Mouse (Mus musculus): ENCODE data around the gene Kpna6.
"Not testable (repeated sequence)": the region's sequence is repeated elsewhere in the genome, so short reads cannot be mapped to it uniquely, and the experiment has no call there.

Gene Kpna6

GRCm38 (mm10) chr4:129672083-129672877, at the start of gene Kpna6:
Kpna6 (minus strand) TSS chr4:129672767.
- peak; percentile 70 for DNase-seq (ENCODE audit: low read depth, low spot score)

- no peak for DNase-seq (ENCODE audit: low read depth, low spot score)
Measured at GRCm38 (mm10) chr4:129716310-129716709, 43.7 kb upstream of the Kpna6 start.

- DNase-seq (ENCODE audit: low read depth, low spot score): no peak
Measured at GRCm38 (mm10) chr4:129709486-129710129, 37.0 kb upstream of the Kpna6 start.

GRCm38 (mm10) chr4:129706750-129707149, 34.2 kb upstream of the Kpna6 start:
- DNase-seq (ENCODE audit: low read depth, low spot score): no peak

- DNase-seq (ENCODE audit: low read depth, low spot score): no peak
Measured at GRCm38 (mm10) chr4:129702454-129702853, 29.9 kb upstream of the Kpna6 start.

GRCm38 (mm10) chr4:129701503-129702377, 29.2 kb upstream of the Kpna6 start:
- peak; percentile 66 for DNase-seq (ENCODE audit: low read depth, low spot score)

GRCm38 (mm10) chr4:129700661-129701060, 28.1 kb upstream of the Kpna6 start:
- not testable (repeated sequence) for DNase-seq (ENCODE audit: low read depth, low spot score)

GRCm38 (mm10) chr4:129700216-129700615, 27.6 kb upstream of the Kpna6 start:
- no peak for DNase-seq (ENCODE audit: low read depth, low spot score)

GRCm38 (mm10) chr4:129697191-129697590, 24.6 kb upstream of the Kpna6 start:
- no peak for DNase-seq (ENCODE audit: low read depth, low spot score)

GRCm38 (mm10) chr4:129696158-129696985, 23.8 kb upstream of the Kpna6 start, which contains the start of gene Tmem39b:
Tmem39b (minus strand) TSS chr4:129696838.
- peak; percentile 76 for DNase-seq (ENCODE audit: low read depth, low spot score)

- DNase-seq (ENCODE audit: low read depth, low spot score): no peak
Measured at GRCm38 (mm10) chr4:129695815-129696157, 23.2 kb upstream of the Kpna6 start.

GRCm38 (mm10) chr4:129684531-129684930, 12.0 kb upstream of the Kpna6 start:
- no peak for DNase-seq (ENCODE audit: low read depth, low spot score)

GRCm38 (mm10) chr4:129683901-129684493, 11.4 kb upstream of the Kpna6 start:
- DNase-seq (ENCODE audit: low read depth, low spot score): no peak

GRCm38 (mm10) chr4:129681837-129682236, 9.3 kb upstream of the Kpna6 start:
- no peak for DNase-seq (ENCODE audit: low read depth, low spot score)

- DNase-seq (ENCODE audit: low read depth, low spot score): no peak
Measured at GRCm38 (mm10) chr4:129672878-129673449, 397 bp upstream of the Kpna6 start.

GRCm38 (mm10) chr4:129671491-129672082, 980 bp downstream of the Kpna6 start:
- peak; percentile 26 for DNase-seq (ENCODE audit: low read depth, low spot score)

GRCm38 (mm10) chr4:129662255-129662813, 10.2 kb downstream of the Kpna6 start:
- DNase-seq (ENCODE audit: low read depth, low spot score): no peak

- DNase-seq (ENCODE audit: low read depth, low spot score): no peak
Measured at GRCm38 (mm10) chr4:129661584-129661983, 11.0 kb downstream of the Kpna6 start.

- no peak for DNase-seq (ENCODE audit: low read depth, low spot score)
Measured at GRCm38 (mm10) chr4:129654770-129655169, 17.8 kb downstream of the Kpna6 start.

- DNase-seq (ENCODE audit: low read depth, low spot score): no peak
Measured at GRCm38 (mm10) chr4:129650359-129650758, 22.2 kb downstream of the Kpna6 start.

Data from WW6 (cell line).